Mouse (Mus musculus): ENCODE results near the gene Phf19.

DNA sequence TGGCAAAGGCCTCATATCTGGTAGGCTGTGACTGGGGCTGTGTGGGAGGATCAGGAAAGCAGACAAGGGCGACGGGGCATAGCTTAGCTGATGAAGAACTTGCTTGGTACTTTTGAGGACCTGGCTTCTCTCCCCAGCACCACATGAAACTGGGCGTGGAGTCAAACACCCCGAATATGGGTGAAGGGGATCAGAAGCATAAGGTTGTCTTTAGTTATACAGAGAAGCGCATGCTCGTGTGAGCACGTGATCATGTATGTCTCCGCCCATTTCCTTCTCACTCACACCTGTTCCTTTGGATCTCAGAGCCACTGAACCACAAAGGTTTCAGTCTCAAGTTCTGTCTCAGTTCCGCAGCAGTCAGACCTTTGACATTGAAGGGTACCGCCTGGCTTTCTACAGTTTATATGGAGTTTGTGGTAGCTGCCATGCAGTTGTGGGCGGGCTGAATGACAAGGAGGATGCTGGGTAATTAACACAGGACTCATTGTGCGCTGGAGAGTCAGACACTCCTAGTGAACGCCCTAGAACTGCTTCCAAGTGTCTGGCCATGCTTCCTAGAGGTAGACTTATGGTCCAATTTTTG lies 49.6 kb upstream of the Phf19 start:
- TF ChIP-seq GATA1 (IDR thresholded peaks at IDR 0.05; ENCODE audit: low read length) (no peak), TAL1 (IDR thresholded peaks at IDR 0.05; ENCODE audit: low read length) (no peak)
